8 mouse cellular contexts compared by ENCODE assay signal in genomic region chr5:125158232-125158961, GRCm38 (mm10). TPM values are rescaled to one million over a fixed set of nuclear protein-coding genes. Genes with fewer than 3 reads are reported as not detected.
A peak's percentile ranks its signal among the peaks of the same experiment; 100 is the strongest.
DNase-seq lines count a peak whose midpoint lies in the region; ATAC-seq and TF ChIP-seq lines count a peak whose summit lies in the region.

No protein-coding gene starts in this region.

- H3K4me2 ChIP-seq in limb, embryonic 13.5 days (replicated peaks) = peak overlapping the region; percentile 59
- H3K4me2 ChIP-seq in myocyte (ENCODE audit: low read depth) = peak overlapping the region; percentile 82

- H3K4me3 ChIP-seq in left cerebral cortex, adult 2 months = 0 out of 2 replicates have a peak overlapping the region, but pooled peaks have one; percentile 19
- H3K4me3 ChIP-seq in embryonic facial prominence, embryonic 10.5 days = peak overlapping the region; percentile 45
- H3K4me3 ChIP-seq in limb, embryonic 13.5 days = peak overlapping the region; percentile 18
- H3K4me3 ChIP-seq in myocyte = no peak overlapping the region

- intact Hi-C loops in left cerebral cortex, adult 2 months (cut with DNase I) = no loop called here
- intact Hi-C loops in heart, postnatal 14 days (cut with DNase I) = no loop called here

- DNase-seq in left cerebral cortex, adult 2 months (ENCODE audit: extremely low spot score in 1 of 2, low spot score in 2 of 2) = no peak
- no peak for DNase-seq in left cerebral cortex, adult 18-20 months (ENCODE audit: low spot score in 2 of 2)
- DNase-seq in embryonic facial prominence, embryonic 10.5 days (ENCODE audit: low spot score) = peak; percentile 73
- DNase-seq in heart, postnatal 14 days = peak; percentile 58 to 63
- peak; percentile 56 to 59 for DNase-seq in thymus, postnatal 36 days
- no peak for DNase-seq in frontal cortex, postnatal 36 days (ENCODE audit: low spot score in 2 of 2)

- H3K79me2 ChIP-seq in myocyte (ENCODE audit: control insufficient read depth, insufficient read depth) = peaks cover 91% of the 10 kb centered on the region

- H3K9ac ChIP-seq in limb, embryonic 13.5 days = peak overlapping the region; percentile 54

- H3K9me3 ChIP-seq in embryonic facial prominence, embryonic 10.5 days = no peaks in the 10 kb centered on the region
- H3K9me3 ChIP-seq in limb, embryonic 13.5 days = no peaks in the 10 kb centered on the region

- no peak for TF ChIP-seq POLR2A in myocyte (IDR thresholded peaks at IDR 0.05; ENCODE audit: insufficient read length, low read depth)

- H3ac ChIP-seq in myocyte (ENCODE audit: control insufficient read depth, insufficient read length) = no peak overlapping the region

- H3K4me1 ChIP-seq in embryonic facial prominence, embryonic 10.5 days = peaks cover 97% of the 10 kb centered on the region
- H3K4me1 ChIP-seq in limb, embryonic 13.5 days = peaks cover 99% of the 10 kb centered on the region

- peaks cover 17% of the 10 kb centered on the region; the same call in 1 of the 2 replicates for H3K36me3 ChIP-seq in embryonic facial prominence, embryonic 10.5 days (replicated peaks)
- H3K36me3 ChIP-seq in limb, embryonic 13.5 days = no peaks in the 10 kb centered on the region; the same call in 1 of the 2 replicates
- peaks cover 6% of the 10 kb centered on the region for H3K36me3 ChIP-seq in myocyte (ENCODE audit: control insufficient read depth, insufficient read depth)

- TF ChIP-seq CTCF in left cerebral cortex, adult 2 months (IDR thresholded peaks at IDR 0.05) = no peak

- 15% methylated on average over 21 of the region's 21 CpGs for WGBS in embryonic facial prominence, embryonic 10.5 days
- 9% methylated on average over 21 of the region's 21 CpGs for WGBS in limb, embryonic 13.5 days

- H3K27me3 ChIP-seq in embryonic facial prominence, embryonic 10.5 days (replicated peaks; ENCODE audit: low read depth, poor library complexity, severe bottlenecking) = no peaks in the 10 kb centered on the region
- H3K27me3 ChIP-seq in limb, embryonic 13.5 days = no peaks in the 10 kb centered on the region
- H3K27me3 ChIP-seq in myocyte (ENCODE audit: control insufficient read depth, insufficient read depth, insufficient read length) = no peaks in the 10 kb centered on the region

- peak overlapping the region; percentile 76 for H3K27ac ChIP-seq in left cerebral cortex, adult 2 months
- H3K27ac ChIP-seq in embryonic facial prominence, embryonic 10.5 days (replicated peaks) = peak overlapping the region; percentile 85
- peak overlapping the region; percentile 81 for H3K27ac ChIP-seq in limb, embryonic 13.5 days

- ATAC-seq in limb, embryonic 13.5 days (ENCODE audit: low FRiP score, low read depth) = peak; percentile 9

TF ChIP-seq in myocyte, 11 proteins besides CTCF, POLR2A, EP300 and RAD21:
- TF ChIP-seq MYOG (IDR thresholded peaks at IDR 0.05; ENCODE audit: control insufficient read depth in 1 of 3, insufficient read depth in 1 of 3, insufficient read length in 2 of 3, low read depth in 2 of 3) (peak in 1 of 3 experiments; percentile 48), CEBPB (IDR thresholded peaks at IDR 0.05; ENCODE audit: insufficient read depth, poor library complexity, severe bottlenecking) (no peak), MYOD1 (IDR thresholded peaks at IDR 0.05; ENCODE audit: control insufficient read depth in 1 of 3, insufficient read length in 2 of 3, low read depth in 2 of 3) (peak in 1 of 3 experiments; percentile 37)

RNA-seq across cellular contexts. Expression of gene Ncor2, which starts 20.6 kb away (rescaled TPM):
- total RNA-seq in left cerebral cortex, adult 2 months (2021) = 100 to 1,000 TPM; 228 to 270 TPM
- total RNA-seq in left cerebral cortex, adult 18-20 months (2021) = 100 to 1,000 TPM; 177 to 208 TPM
- polyA plus RNA-seq in embryonic facial prominence, embryonic 10.5 days (2016; fragmentation: Nextera tagmentation; extraction: Ambion mirVana) = 19.2 and 19.8 TPM in 2 replicates
- total RNA-seq in heart, postnatal 14 days (2021) = 10 to 100 TPM; 89.1 to 98.5 TPM
- polyA plus RNA-seq in limb, embryonic 13.5 days (2015; fragmentation: Nextera tagmentation; extraction: Ambion mirVana) = 33.9 and 34.9 TPM in 2 replicates
- 127 TPM for polyA plus RNA-seq in myocyte (2012; fragmentation: generic; extraction: Trizol)

Comparison
In these comparisons a context has a peak if more than half of its experiments do, and no peak if none do; other contexts are left out.
1. DNase-seq: peak in embryonic facial prominence, embryonic 10.5 days (single experiment), heart, postnatal 14 days (2 of 2) and thymus, postnatal 36 days (2 of 2); none in left cerebral cortex, adult 2 months (0 of 2), left cerebral cortex, adult 18-20 months (0 of 2) and frontal cortex, postnatal 36 days (0 of 2).
2. Peak in every context shown above with its lines, with median percentiles within 50 percentile points of each other: H3K27ac ChIP-seq.